Mouse (Mus musculus) megakaryocyte, embryonic 14.5 days (primary cell): ENCODE measurements around the gene Cd27.

Experiments used
- FLI1 ChIP-seq: IDR thresholded peaks from 2 replicates; pipeline ENCODE4 v1.6.1; 2012; ENCODE audit warnings: low read length, inconsistent platforms, mixed read lengths
- GATA1 ChIP-seq: IDR thresholded peaks from 3 replicates; pipeline ENCODE4 v1.6.1; 2012; ENCODE audit warnings: mixed read lengths, low read length, inconsistent platforms, borderline replicate concordance

GRCm38 (mm10) chr6:125271455-125272227 lies 34.8 kb upstream of the Cd27 start:
- TF ChIP-seq GATA1: no peak
- no peak for TF ChIP-seq FLI1
